Mouse (Mus musculus): Measurements from ENCODE around the gene Noxred1. TPM values are rescaled to one million over a fixed set of nuclear protein-coding genes. Genes with fewer than 3 reads are reported as not detected.

The Noxred1 gene
- polyA plus RNA-seq, 1 experiment from 2014 or later = 0.32 TPM

GRCm38 (mm10) chr12:87193008-87193407 is 45.5 kb downstream of the Noxred1 start:
- WGBS (ENCODE audit: insufficient replicate concordance) = 56% methylated on average over 3 of the region's 3 CpGs
- no peak overlapping the region for H3K27ac ChIP-seq
- no peak overlapping the region for H3K4me2 ChIP-seq
- H3K9me3 ChIP-seq (replicated peaks) = no peaks in the 10 kb centered on the region
- H3K4me3 ChIP-seq = no peak overlapping the region
- peaks cover 4% of the 10 kb centered on the region; the same call in 1 of the 2 replicates for H3K4me1 ChIP-seq
- no peak overlapping the region for H3K9ac ChIP-seq
- H3K36me3 ChIP-seq = no peaks in the 10 kb centered on the region
- ATAC-seq = no peak
- no peaks in the 10 kb centered on the region for H3K27me3 ChIP-seq (replicated peaks)

- no peak overlapping the region for H3K9ac ChIP-seq
- H3K27ac ChIP-seq = no peak overlapping the region
- no peak overlapping the region for H3K4me2 ChIP-seq
- no peaks in the 10 kb centered on the region for H3K27me3 ChIP-seq (replicated peaks)
- WGBS (ENCODE audit: insufficient replicate concordance) = 87% methylated on average over 4 of the region's 4 CpGs
- H3K4me3 ChIP-seq = no peak overlapping the region
- H3K36me3 ChIP-seq = peaks cover 3% of the 10 kb centered on the region; the same call in 1 of the 2 replicates
- no peak for ATAC-seq
- no peaks in the 10 kb centered on the region for H3K4me1 ChIP-seq
- no peaks in the 10 kb centered on the region for H3K9me3 ChIP-seq (replicated peaks)
Observed at GRCm38 (mm10) chr12:87177631-87178030, 60.9 kb downstream of the Noxred1 start.

GRCm38 (mm10) chr12:87175194-87175946 is 63.2 kb downstream of the Noxred1 start:
- H3K36me3 ChIP-seq = peaks cover 17% of the 10 kb centered on the region

More at GRCm38 (mm10) chr12:87175194-87175946, 63.2 kb downstream of the Noxred1 start:
- H3K9me3 ChIP-seq (replicated peaks) = no peaks in the 10 kb centered on the region
- no peaks in the 10 kb centered on the region for H3K27me3 ChIP-seq (replicated peaks)
- ATAC-seq = no peak
- H3K9ac ChIP-seq = no peak overlapping the region
- H3K4me2 ChIP-seq = no peak overlapping the region
- 55% methylated on average over 4 of the region's 4 CpGs for WGBS (ENCODE audit: insufficient replicate concordance)
- H3K4me1 ChIP-seq = no peaks in the 10 kb centered on the region
- H3K27ac ChIP-seq = no peak overlapping the region
- H3K4me3 ChIP-seq = no peak overlapping the region

Small RNA genes lying within 50 kb of the gene (microRNA-seq; reads per million reads assigned to microRNA genes)
- gene Gm47293 = not detected

Other genes starting within 250 kb of the Noxred1 start
- not detected in 2 replicates for gene Zdhhc22, start 248.3 kb downstream of the Noxred1 start, polyA plus RNA-seq (2016; fragmentation: Nextera tagmentation; extraction: Ambion mirVana)
- gene Tmem63c, start 217.4 kb downstream of the Noxred1 start, polyA plus RNA-seq (2016; fragmentation: Nextera tagmentation; extraction: Ambion mirVana) = not detected in 2 replicates
- gene Ngb, start 136.2 kb downstream of the Noxred1 start, polyA plus RNA-seq (2016; fragmentation: Nextera tagmentation; extraction: Ambion mirVana) = 0.17 TPM in 1 of 2 replicates, not detected in the other
- gene Gstz1, start 91.6 kb downstream of the Noxred1 start, polyA plus RNA-seq (2016; fragmentation: Nextera tagmentation; extraction: Ambion mirVana) = 44.8 and 49.2 TPM in 2 replicates
- gene Pomt2, start 90.8 kb downstream of the Noxred1 start, polyA plus RNA-seq (2016; fragmentation: Nextera tagmentation; extraction: Ambion mirVana) = 7.1 and 7.3 TPM in 2 replicates
- 16.2 and 16.7 TPM in 2 replicates for gene Samd15, start 39.0 kb downstream of the Noxred1 start, polyA plus RNA-seq (2016; fragmentation: Nextera tagmentation; extraction: Ambion mirVana)
- 1.3 and 1.4 TPM in 2 replicates for gene Tmed8, start 38.3 kb downstream of the Noxred1 start, polyA plus RNA-seq (2016; fragmentation: Nextera tagmentation; extraction: Ambion mirVana)
- gene Vipas39, start 27.5 kb upstream of the Noxred1 start, polyA plus RNA-seq (2016; fragmentation: Nextera tagmentation; extraction: Ambion mirVana) = 11.6 and 13.6 TPM in 2 replicates
- 214 and 222 TPM in 2 replicates for gene Ahsa1, start 27.7 kb upstream of the Noxred1 start, polyA plus RNA-seq (2016; fragmentation: Nextera tagmentation; extraction: Ambion mirVana)
- gene Ism2, start 61.0 kb upstream of the Noxred1 start, polyA plus RNA-seq (2016; fragmentation: Nextera tagmentation; extraction: Ambion mirVana) = 0.33 and 0.74 TPM in 2 replicates
- gene Sptlc2, start 149.6 kb upstream of the Noxred1 start, polyA plus RNA-seq (2016; fragmentation: Nextera tagmentation; extraction: Ambion mirVana) = 34.2 and 39.7 TPM in 2 replicates
- gene Slirp, start 205.2 kb upstream of the Noxred1 start, polyA plus RNA-seq (2016; fragmentation: Nextera tagmentation; extraction: Ambion mirVana) = 211 and 219 TPM in 2 replicates
- 34.5 and 39.2 TPM in 2 replicates for gene Alkbh1, start 205.3 kb upstream of the Noxred1 start, polyA plus RNA-seq (2016; fragmentation: Nextera tagmentation; extraction: Ambion mirVana)
- 82.5 and 85.6 TPM in 2 replicates for gene Snw1, start 233.5 kb upstream of the Noxred1 start, polyA plus RNA-seq (2016; fragmentation: Nextera tagmentation; extraction: Ambion mirVana)